Mouse (Mus musculus): ENCODE results near the gene Zbed5. TPM values are rescaled to one million over a fixed set of nuclear protein-coding genes. Genes with fewer than 3 reads are reported as not detected.

Gene Zbed5
- total and polyA plus RNA-seq, 3 experiments: 4.5 to 6.4 (median 4.9) TPM

DNA sequence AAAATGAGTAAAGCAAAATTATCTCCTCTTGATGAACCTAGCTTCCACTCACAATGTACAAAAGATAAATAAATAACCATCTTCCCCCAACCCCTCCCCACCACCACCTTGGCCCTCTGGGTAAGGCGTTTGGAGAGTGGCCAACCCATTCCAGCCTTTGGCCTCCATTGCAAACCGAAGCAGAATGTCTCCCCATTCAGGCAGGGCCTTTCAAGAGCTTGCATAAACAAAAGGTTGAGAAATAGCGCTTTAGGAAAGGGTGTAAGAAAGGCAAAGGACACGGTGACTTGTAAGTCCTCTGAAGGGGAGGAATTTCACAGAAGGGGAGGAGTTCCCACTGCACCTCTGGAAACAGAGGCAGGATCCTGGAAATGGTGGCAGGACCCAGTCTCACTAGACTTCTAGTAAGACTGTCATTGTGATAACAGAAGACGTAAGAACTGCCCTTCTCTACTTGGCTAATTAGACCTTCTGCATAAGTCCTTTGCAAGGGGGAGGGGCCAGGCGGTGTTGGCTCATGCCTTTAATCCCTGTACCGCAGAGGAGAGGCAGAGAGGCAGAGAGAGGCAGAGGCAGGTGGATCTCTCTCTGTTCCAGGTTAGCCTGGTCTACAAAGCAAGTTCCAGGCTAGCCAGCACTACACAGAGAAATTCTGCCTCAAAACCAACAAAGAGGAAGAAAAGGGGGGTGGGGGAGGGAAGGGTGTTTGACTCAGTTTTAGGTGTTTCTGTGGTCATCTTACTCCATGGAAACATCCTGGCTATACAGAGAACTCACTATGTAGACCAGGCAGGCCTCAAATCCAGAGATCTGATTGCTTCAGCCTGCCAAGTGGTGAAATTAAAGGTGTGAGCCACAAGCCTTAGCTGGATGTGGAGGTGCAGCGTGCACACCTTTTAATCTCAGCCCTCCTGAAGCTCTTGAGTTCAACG, 34.7 kb downstream of the Zbed5 start:
- dilution Hi-C loops (cut with MboI; ENCODE audit: extremely low pct_ligation_motif_present, extremely low pct_unique_long_range_greater_than_20kb, low sequenced_read_pairs): no loop called here
- Histone ChIP-seq H3K4me2 (ENCODE audit: insufficient read depth, low read depth, poor library complexity, severe bottlenecking) (no peak overlapping the region), H3K9ac (ENCODE audit: insufficient read depth, low read depth) (no peak overlapping the region), H3K27ac (ENCODE audit: insufficient read depth, low read depth) (no peak overlapping the region), H3K4me1 (ENCODE audit: control insufficient read depth in 1 of 2, insufficient read depth in 2 of 2) (0 out of 4 replicates have a peak, but pooled peaks cover 0 to 2% of the 10 kb centered on the region in 2 experiments), H3K9me3 (replicated peaks; ENCODE audit: low read length) (no peaks in the 10 kb centered on the region), H3K27me3 (replicated peaks) (no peaks in the 10 kb centered on the region), H3K36me3 (replicated peaks in 1 of 2; ENCODE audit: control insufficient read depth in 1 of 2, insufficient read depth in 1 of 2, low read length in 1 of 2) (no peaks in the 10 kb centered on the region), H3K79me2 (replicated peaks; ENCODE audit: control insufficient read depth, extremely low read depth, insufficient read depth, poor library complexity, severe bottlenecking) (no peaks in the 10 kb centered on the region), H3K4me3 (replicated peaks in 1 of 3; ENCODE audit: low read depth in 2 of 3, low read length in 2 of 3, poor library complexity in 1 of 3) (no peak overlapping the region)
- DNase-seq (ENCODE audit: extremely low read depth): no peak
- in situ Hi-C loops (cut with MboI; ENCODE audit: low pct_ligation_motif_present, low pct_unique_long_range_greater_than_20kb, low sequenced_read_pairs): no loop called here
- TF ChIP-seq MAFK (IDR thresholded peaks at IDR 0.05; ENCODE audit: insufficient replicate concordance, low read length): no peak
- no peak for TF ChIP-seq HCFC1 (IDR thresholded peaks at IDR 0.05; ENCODE audit: low read depth, low read length)
- TF ChIP-seq RCOR1 (conservative IDR thresholded peaks at IDR 0.05; ENCODE audit: low read depth, low read length): no peak
- TF ChIP-seq CHD2 (IDR thresholded peaks at IDR 0.05; ENCODE audit: low read length): no peak
- TF ChIP-seq BHLHE40 (IDR thresholded peaks at IDR 0.05; ENCODE audit: low read depth, low read length): no peak
- TF ChIP-seq ZKSCAN1 (IDR thresholded peaks at IDR 0.05; ENCODE audit: borderline replicate concordance, low read depth, low read length): no peak
- TF ChIP-seq JUN (IDR thresholded peaks at IDR 0.05; ENCODE audit: insufficient read depth, low read depth, low read length): no peak
- no peak for TF ChIP-seq JUND (conservative IDR thresholded peaks at IDR 0.05; ENCODE audit: low read depth, low read length)
- no peak for TF ChIP-seq TBP (conservative IDR thresholded peaks at IDR 0.05; ENCODE audit: low read depth, low read length)
- no peak for TF ChIP-seq E2F4 (IDR thresholded peaks at IDR 0.05; ENCODE audit: insufficient replicate concordance, low read depth, low read length)

DNA sequence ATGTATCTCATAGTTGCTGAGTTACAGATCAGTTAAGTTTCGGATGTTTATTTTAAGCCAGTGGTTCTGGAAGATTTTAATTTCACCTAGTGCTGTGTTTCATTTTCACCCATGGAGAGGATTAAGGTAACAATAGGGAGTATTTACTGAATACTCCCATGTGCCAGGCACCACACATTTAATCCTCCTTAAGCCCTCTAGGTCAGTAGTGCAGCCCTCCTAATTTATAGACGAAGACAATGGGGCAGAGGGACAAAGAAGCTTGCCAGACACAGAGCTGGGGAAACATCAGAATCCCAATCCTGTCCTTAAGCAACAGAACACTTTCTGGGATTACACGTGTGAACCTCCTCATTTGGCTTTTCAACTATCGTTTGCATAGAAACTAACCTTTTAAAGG, 41.4 kb downstream of the Zbed5 start:
- peaks cover 0 to 3% of the 10 kb centered on the region in 2 experiments; a peak in 1 of 4 replicates for H3K4me1 ChIP-seq (ENCODE audit: control insufficient read depth in 1 of 2, insufficient read depth in 2 of 2)
- no peaks in the 10 kb centered on the region for H3K27me3 ChIP-seq (replicated peaks)
- H3K79me2 ChIP-seq (replicated peaks; ENCODE audit: control insufficient read depth, extremely low read depth, insufficient read depth, poor library complexity, severe bottlenecking): no peaks in the 10 kb centered on the region
- H3K9ac ChIP-seq (ENCODE audit: insufficient read depth, low read depth): no peak overlapping the region
- H3K4me3 ChIP-seq (replicated peaks in 1 of 3; ENCODE audit: low read depth in 2 of 3, low read length in 2 of 3, poor library complexity in 1 of 3): no peak overlapping the region
- TF ChIP-seq BHLHE40 (IDR thresholded peaks at IDR 0.05; ENCODE audit: low read depth, low read length): no peak
- TF ChIP-seq MEF2A (IDR thresholded peaks at IDR 0.05; ENCODE audit: borderline replicate concordance, low read depth, low read length): no peak
- TF ChIP-seq GABPA (IDR thresholded peaks at IDR 0.05; ENCODE audit: insufficient replicate concordance, low read depth, low read length): no peak
- TF ChIP-seq TCF12 (IDR thresholded peaks at IDR 0.05; ENCODE audit: low read depth, low read length): no peak
- TF ChIP-seq SMC3 (IDR thresholded peaks at IDR 0.05; ENCODE audit: low read depth, low read length): no peak
- no peak for TF ChIP-seq EP300 (IDR thresholded peaks at IDR 0.05; ENCODE audit: low read length)
- TF ChIP-seq UBTF (IDR thresholded peaks at IDR 0.05; ENCODE audit: low read depth, low read length): no peak
- TF ChIP-seq TBP (conservative IDR thresholded peaks at IDR 0.05; ENCODE audit: low read depth, low read length): no peak
- no peak for TF ChIP-seq USF2 (conservative IDR thresholded peaks at IDR 0.05; ENCODE audit: low read depth, low read length)
- no peak for TF ChIP-seq USF1 (IDR thresholded peaks at IDR 0.05; ENCODE audit: low read depth, low read length)
- TF ChIP-seq ZKSCAN1 (IDR thresholded peaks at IDR 0.05; ENCODE audit: borderline replicate concordance, low read depth, low read length): no peak
- DNase-seq (ENCODE audit: extremely low read depth): no peak
- H3K36me3 ChIP-seq (replicated peaks in 1 of 2; ENCODE audit: control insufficient read depth in 1 of 2, insufficient read depth in 1 of 2, low read length in 1 of 2): no peaks in the 10 kb centered on the region
- dilution Hi-C loops (cut with MboI; ENCODE audit: extremely low pct_ligation_motif_present, extremely low pct_unique_long_range_greater_than_20kb, low sequenced_read_pairs): no loop called here
- no peak overlapping the region for H3K27ac ChIP-seq (ENCODE audit: insufficient read depth, low read depth)
- H3K9me3 ChIP-seq (replicated peaks; ENCODE audit: low read length): no peaks in the 10 kb centered on the region
- no peak overlapping the region for H3K4me2 ChIP-seq (ENCODE audit: insufficient read depth, low read depth, poor library complexity, severe bottlenecking)
- in situ Hi-C loops (cut with MboI; ENCODE audit: low pct_ligation_motif_present, low pct_unique_long_range_greater_than_20kb, low sequenced_read_pairs): no loop called here

All from CH12.LX (cell line).